Mouse (Mus musculus) liver, embryonic 16.5 days (tissue): ENCODE data around the gene Olfr693. TPM values are rescaled to one million over a fixed set of nuclear protein-coding genes. Genes with fewer than 3 reads are reported as not detected.
"Not testable (repeated sequence)": the region's sequence is repeated elsewhere in the genome, so short reads cannot be mapped to it uniquely, and the experiment has no call there.

Source experiments
- ATAC-seq: fragments of 200-750 bp; cut with Nextera tagmentation; 2 replicates; pipeline ENCODE4 v1.8.0; 2017; ENCODE audit warnings: low read depth, mild to moderate bottlenecking, moderate number of reproducible peaks, moderate library complexity
- H3K27ac ChIP-seq: fragments of 300-500 bp; sonication (generic); 2 replicates; pipeline ENCODE4 v1.5.1; 2014; ENCODE audit warnings: mild to moderate bottlenecking, low read length
- H3K27me3 ChIP-seq: fragments of 300-500 bp; sonication (generic); 2 replicates; pipeline ENCODE4 v1.6.1; 2014; ENCODE audit warnings: low read depth, low read length, mixed read lengths; ENCODE audit not compliant: control insufficient read depth, insufficient read depth
- H3K36me3 ChIP-seq: fragments of 300-500 bp; sonication (generic); 2 replicates; pipeline ENCODE4 v1.6.1; 2014; ENCODE audit warnings: mild to moderate bottlenecking; ENCODE audit not compliant: control insufficient read depth, insufficient read depth
- H3K4me1 ChIP-seq: fragments of 300-500 bp; sonication (generic); 2 replicates; pipeline ENCODE4 v1.6.1; 2014; ENCODE audit warnings: low read depth, low read length, mixed read lengths; ENCODE audit not compliant: control insufficient read depth
- H3K4me2 ChIP-seq: fragments of 300-500 bp; sonication (generic); 2 replicates; pipeline ENCODE4 v1.6.1; 2014; ENCODE audit warnings: low read depth, low read length, mixed read lengths
- H3K4me3 ChIP-seq: fragments of 300-500 bp; sonication (generic); 2 replicates; pipeline ENCODE4 v1.5.1; 2014; ENCODE audit warnings: low read depth, mild to moderate bottlenecking, low read length
- H3K9ac ChIP-seq: fragments of 300-500 bp; sonication (generic); 2 replicates; pipeline ENCODE4 v1.6.1; 2014; ENCODE audit warnings: low read depth, low read length
- H3K9me3 ChIP-seq: fragments of 300-500 bp; sonication (generic); replicated peaks from 2 replicates; pipeline ENCODE4 v1.6.1; 2016; ENCODE audit warnings: low read length; ENCODE audit not compliant: control insufficient read depth
- WGBS: fragments of 180-500 bp; shearing (Covaris S2); extraction: QIAGEN DNeasy Blood & Tissue Kit; methylation state at CpG from one replicate; pipeline ENCODE4 v1.1.7; 2014; ENCODE audit not compliant: insufficient replicate concordance; 5-methylcytosine and 5-hydroxymethylcytosine counted together
- polyA plus RNA-seq: library from polyadenylated mRNA; unstranded; fragments of >200 nt; fragmentation: Nextera tagmentation; extraction: Ambion mirVana; gene quantifications from 2 replicates; pipeline ENCODE4 v1.2.1, GENCODE M21; 2015

Gene Olfr693
- not detected in 2 replicates for polyA plus RNA-seq

GRCm38 (mm10) chr7:106680484-106680883 is at the start of gene Olfr693:
Gene Olfr693 (minus strand): TSS chr7:106680584.
- Histone ChIP-seq H3K4me2 (no peak within 1 kb of the TSS), H3K4me1 (no peaks in the 10 kb centered on the region), H3K4me3 (no peak within 1 kb of the TSS), H3K9me3 (no peaks in the 10 kb centered on the region), H3K27me3 (no peaks in the 10 kb centered on the region), H3K36me3 (no peaks in the 10 kb centered on the region), H3K27ac (no peak within 1 kb of the TSS), H3K9ac (no peak within 1 kb of the TSS)
- no peak for ATAC-seq

GRCm38 (mm10) chr7:106725654-106726053 is 45.3 kb upstream of the Olfr693 start:
- not testable (repeated sequence) for H3K9me3 ChIP-seq, H3K4me1 ChIP-seq, H3K27me3 ChIP-seq, H3K4me2 ChIP-seq, H3K27ac ChIP-seq, H3K4me3 ChIP-seq, H3K36me3 ChIP-seq, H3K9ac ChIP-seq, ATAC-seq
- 39% methylated on average over 2 of the region's 2 CpGs for WGBS

- no peak within 1 kb of the TSS for H3K4me3 ChIP-seq
Measured at GRCm38 (mm10) chr7:106716296-106716695, 35.9 kb upstream of the Olfr693 start, which contains the start of gene Olfr695. Gene Olfr695 (minus strand): TSS chr7:106716396.

GRCm38 (mm10) chr7:106711463-106711862 is 31.1 kb upstream of the Olfr693 start:
- no peak overlapping the region for H3K27ac ChIP-seq
- H3K4me3 ChIP-seq = no peak overlapping the region
- no peaks in the 10 kb centered on the region for H3K4me1 ChIP-seq
- no peaks in the 10 kb centered on the region for H3K9me3 ChIP-seq
- no peaks in the 10 kb centered on the region for H3K36me3 ChIP-seq
- no peak for ATAC-seq
- H3K27me3 ChIP-seq = no peaks in the 10 kb centered on the region
- 44% methylated on average over 6 of the region's 6 CpGs for WGBS
- H3K9ac ChIP-seq = no peak overlapping the region
- H3K4me2 ChIP-seq = no peak overlapping the region

More at GRCm38 (mm10) chr7:106716296-106716695, 35.9 kb upstream of the Olfr693 start, which contains the start of gene Olfr695:
- Histone ChIP-seq H3K9me3 (no peaks in the 10 kb centered on the region), H3K4me1 (no peaks in the 10 kb centered on the region), H3K4me2 (no peak within 1 kb of the TSS), H3K27me3 (no peaks in the 10 kb centered on the region), H3K36me3 (no peaks in the 10 kb centered on the region), H3K27ac (no peak within 1 kb of the TSS), H3K9ac (no peak within 1 kb of the TSS)
- no peak for ATAC-seq

- not testable (repeated sequence) for H3K4me2 ChIP-seq, H3K27me3 ChIP-seq, H3K27ac ChIP-seq, H3K36me3 ChIP-seq, H3K9me3 ChIP-seq, H3K9ac ChIP-seq, H3K4me1 ChIP-seq, H3K4me3 ChIP-seq
- peak; percentile 56; the same call in 1 of the 2 replicates for ATAC-seq
- 73% methylated on average over 10 of the region's 10 CpGs for whole genome bisulfite sequencing
Measured at GRCm38 (mm10) chr7:106707705-106708104, 27.3 kb upstream of the Olfr693 start.

- WGBS = 57% methylated on average over 1 of the region's 1 CpGs
- Histone ChIP-seq H3K4me3 (no peak overlapping the region), H3K27me3 (no peaks in the 10 kb centered on the region), H3K36me3 (no peaks in the 10 kb centered on the region), H3K4me2 (no peak overlapping the region), H3K4me1 (no peaks in the 10 kb centered on the region), H3K27ac (no peak overlapping the region), H3K9me3 (no peaks in the 10 kb centered on the region), H3K9ac (no peak overlapping the region)
- no peak for ATAC-seq
Measured at GRCm38 (mm10) chr7:106696891-106697290, 16.5 kb upstream of the Olfr693 start.

GRCm38 (mm10) chr7:106692976-106693375 is 12.6 kb upstream of the Olfr693 start:
- Histone ChIP-seq H3K4me2 (no peak overlapping the region), H3K9ac (no peak overlapping the region), H3K27ac (no peak overlapping the region), H3K9me3 (no peaks in the 10 kb centered on the region), H3K27me3 (no peaks in the 10 kb centered on the region), H3K4me3 (no peak overlapping the region), H3K36me3 (no peaks in the 10 kb centered on the region), H3K4me1 (no peaks in the 10 kb centered on the region)
- 69% methylated on average over 3 of the region's 3 CpGs for WGBS
- ATAC-seq = no peak

GRCm38 (mm10) chr7:106691714-106692113 is 11.3 kb upstream of the Olfr693 start, which contains the start of gene Olfr694:
Gene Olfr694 (minus strand): TSS chr7:106691814.
- no peaks in the 10 kb centered on the region for H3K36me3 ChIP-seq
- no peak within 1 kb of the TSS for H3K4me3 ChIP-seq
- 68% methylated on average over 1 of the region's 1 CpGs for WGBS
- H3K27ac ChIP-seq = no peak within 1 kb of the TSS
- no peaks in the 10 kb centered on the region for H3K27me3 ChIP-seq
- H3K4me1 ChIP-seq = no peaks in the 10 kb centered on the region
- H3K9ac ChIP-seq = no peak within 1 kb of the TSS
- H3K4me2 ChIP-seq = no peak within 1 kb of the TSS
- ATAC-seq = no peak
- no peaks in the 10 kb centered on the region for H3K9me3 ChIP-seq

GRCm38 (mm10) chr7:106685382-106685781 is 5.0 kb upstream of the Olfr693 start:
- Histone ChIP-seq H3K27me3 (no peaks in the 10 kb centered on the region), H3K36me3 (no peaks in the 10 kb centered on the region), H3K4me3 (no peak overlapping the region), H3K4me2 (no peak overlapping the region), H3K9ac (no peak overlapping the region), H3K4me1 (no peaks in the 10 kb centered on the region), H3K27ac (no peak overlapping the region), H3K9me3 (no peaks in the 10 kb centered on the region)
- 70% methylated on average over 2 of the region's 2 CpGs for WGBS
- ATAC-seq = no peak

- no peaks in the 10 kb centered on the region for H3K36me3 ChIP-seq
- no peaks in the 10 kb centered on the region for H3K9me3 ChIP-seq
- no peaks in the 10 kb centered on the region for H3K27me3 ChIP-seq
- peak overlapping the region; percentile 75 for H3K27ac ChIP-seq
- peaks cover 9% of the 10 kb centered on the region for H3K4me1 ChIP-seq
- H3K4me2 ChIP-seq = peak overlapping the region; percentile 10; the same call in 1 of the 2 replicates
- no peak overlapping the region for H3K9ac ChIP-seq
- H3K4me3 ChIP-seq = no peak overlapping the region
- ATAC-seq = peak; percentile 55
Measured at GRCm38 (mm10) chr7:106652344-106652652, 28.1 kb downstream of the Olfr693 start.
